Mouse (Mus musculus) G1E (cell line): ENCODE measurements at regions not wholly inside any gene's neighbourhood (a gene's known extent, or its start where the extent isn't known, plus 50 kb on each side); places are given as distances from the start of the nearest gene placed in this dataset.

Source experiments
- ATAC-seq: 2 replicates; pipeline ENCODE4 v1.8.0; 2016; ENCODE audit warnings: mild to moderate bottlenecking; ENCODE audit not compliant: insufficient number of reproducible peaks, poor library complexity, low FRiP score, severe bottlenecking; ENCODE audit errors: extremely low read depth
- DNase-seq: peaks from one replicate; pipeline ENCODE4 v3.0.0; 2012; ENCODE audit warnings: low spot score
- H3K27me3 ChIP-seq: 2 replicates; pipeline ENCODE4 v1.6.1; 2012; ENCODE audit warnings: mild to moderate bottlenecking, low read length, inconsistent platforms; ENCODE audit not compliant: insufficient read depth
- H3K36me3 ChIP-seq: replicated peaks from 2 replicates; pipeline ENCODE3; 2012; ENCODE audit warnings: mild to moderate bottlenecking, inconsistent platforms
- H3K4me1 ChIP-seq: 2 replicates; pipeline ENCODE4 v1.6.1; 2012; ENCODE audit warnings: low read depth, low read length, inconsistent platforms, mixed read lengths; ENCODE audit not compliant: insufficient read depth
- H3K4me3 ChIP-seq: 2 replicates; pipeline ENCODE4 v1.5.1; 2012; ENCODE audit warnings: low read depth, mild to moderate bottlenecking, inconsistent platforms, low read length, moderate library complexity, mixed read lengths
- H3K9me3 ChIP-seq: replicated peaks from 2 replicates; pipeline ENCODE4 v1.6.1; 2012; ENCODE audit warnings: inconsistent platforms
- CTCF ChIP-seq: IDR thresholded peaks from 2 replicates; pipeline ENCODE4 v1.5.1; 2012; ENCODE audit warnings: low read depth, low read length, inconsistent platforms, mixed read lengths
- GATA1 ChIP-seq: IDR thresholded peaks from 2 replicates; pipeline ENCODE4 v1.6.1; 2012; ENCODE audit warnings: borderline replicate concordance, low read length, inconsistent platforms, mixed read lengths
- GATA2 ChIP-seq: IDR thresholded peaks from 2 replicates; pipeline ENCODE4 v1.6.1; 2012; ENCODE audit warnings: low read depth, low read length, inconsistent platforms, borderline replicate concordance
- POLR2AphosphoS5 ChIP-seq: IDR thresholded peaks from 2 replicates; pipeline ENCODE4 v1.6.1; 2012; ENCODE audit warnings: low read depth, low read length, inconsistent platforms; ENCODE audit not compliant: insufficient replicate concordance
- TAL1 ChIP-seq: conservative IDR thresholded peaks from 2 replicates; pipeline ENCODE4 v1.6.1; 2012; ENCODE audit warnings: low read depth, low read length, inconsistent platforms, mixed read lengths

- peaks cover 14% of the 10 kb centered on the region for H3K9me3 ChIP-seq
- no peak for DNase-seq
- H3K27me3 ChIP-seq = peaks cover 20% of the 10 kb centered on the region
- no peak for ATAC-seq
- no peaks in the 10 kb centered on the region for H3K36me3 ChIP-seq
- no peaks in the 10 kb centered on the region for H3K4me1 ChIP-seq
- no peak for TF ChIP-seq GATA2
- no peak for TF ChIP-seq CTCF
- no peak for TF ChIP-seq GATA1
- no peak for TF ChIP-seq POLR2AphosphoS5
- TF ChIP-seq TAL1 = no peak
- H3K4me3 ChIP-seq = no peak overlapping the region
These were observed 345.9 kb upstream of the Smim15 start for GRCm38 (mm10) chr13:107698345-107698744.

GRCm38 (mm10) chr13:107692123-107692830 is 352.0 kb upstream of the Smim15 start:
- H3K27me3 ChIP-seq = peaks cover 19% of the 10 kb centered on the region
- DNase-seq (no peak), ATAC-seq (no peak)
- no peak overlapping the region for H3K4me3 ChIP-seq
- no peaks in the 10 kb centered on the region for H3K36me3 ChIP-seq
- TF ChIP-seq GATA2 (no peak), CTCF (no peak)
- no peaks in the 10 kb centered on the region for H3K4me1 ChIP-seq
- H3K9me3 ChIP-seq = peaks cover 8% of the 10 kb centered on the region; the same call in 1 of the 2 replicates

GRCm38 (mm10) chr13:107688972-107689371 is 355.3 kb upstream of the Smim15 start:
- ATAC-seq (no peak), DNase-seq (no peak)
- Histone ChIP-seq H3K9me3 (no peaks in the 10 kb centered on the region), H3K27me3 (peaks cover 16% of the 10 kb centered on the region), H3K4me1 (no peaks in the 10 kb centered on the region), H3K4me3 (no peak overlapping the region), H3K36me3 (no peaks in the 10 kb centered on the region)
- TF ChIP-seq GATA1 (no peak), GATA2 (no peak), TAL1 (no peak), POLR2AphosphoS5 (no peak), CTCF (no peak)

GRCm38 (mm10) chr13:107685231-107685630 is 359.0 kb upstream of the Smim15 start:
- DNase-seq = no peak
- peaks cover 5% of the 10 kb centered on the region for H3K27me3 ChIP-seq
- TF ChIP-seq GATA2 (no peak), TAL1 (no peak), POLR2AphosphoS5 (no peak), GATA1 (no peak), CTCF (no peak)
- no peak overlapping the region for H3K4me3 ChIP-seq
- no peaks in the 10 kb centered on the region for H3K9me3 ChIP-seq
- H3K36me3 ChIP-seq = no peaks in the 10 kb centered on the region
- no peak for ATAC-seq
- H3K4me1 ChIP-seq = no peaks in the 10 kb centered on the region; the same call in 1 of the 2 replicates

GRCm38 (mm10) chr13:107683909-107684308 is 360.3 kb upstream of the Smim15 start:
- DNase-seq (no peak), ATAC-seq (no peak)
- H3K4me3 ChIP-seq = no peak overlapping the region
- H3K36me3 ChIP-seq = no peaks in the 10 kb centered on the region
- H3K27me3 ChIP-seq = peaks cover 8% of the 10 kb centered on the region
- no peak for TF ChIP-seq TAL1
- no peak for TF ChIP-seq CTCF
- no peak for TF ChIP-seq POLR2AphosphoS5
- TF ChIP-seq GATA1 = no peak
- TF ChIP-seq GATA2 = no peak
- no peaks in the 10 kb centered on the region for H3K9me3 ChIP-seq
- no peaks in the 10 kb centered on the region; the same call in 1 of the 2 replicates for H3K4me1 ChIP-seq

GRCm38 (mm10) chr13:107681719-107682118 is 362.5 kb upstream of the Smim15 start:
- ATAC-seq = no peak
- no peak overlapping the region for H3K4me3 ChIP-seq

More at GRCm38 (mm10) chr13:107681719-107682118, 362.5 kb upstream of the Smim15 start:
- DNase-seq = no peak
- Histone ChIP-seq H3K27me3 (peaks cover 11% of the 10 kb centered on the region), H3K9me3 (peaks cover 2% of the 10 kb centered on the region; the same call in 1 of the 2 replicates), H3K4me1 (no peaks in the 10 kb centered on the region; the same call in 1 of the 2 replicates), H3K36me3 (no peaks in the 10 kb centered on the region)
- TF ChIP-seq POLR2AphosphoS5 = no peak
- no peak for TF ChIP-seq GATA2
- TF ChIP-seq TAL1 = no peak
